Mouse (Mus musculus) NIH3T3 (cell line): Measurements from ENCODE around the gene Zfp58.
"Not testable (repeated sequence)": the region's sequence is repeated elsewhere in the genome, so short reads cannot be mapped to it uniquely, and the experiment has no call there.

Experiments used
- DNase-seq: peaks from one replicate; pipeline ENCODE4 v3.0.0-alpha.2; 2012; ENCODE audit warnings: low read depth

The Zfp58 gene

GRCm38 (mm10) chr13:67500084-67500719 lies at the start of gene Zfp58:
Zfp58 (minus strand) TSS chr13:67500555.
- DNase-seq = peak; percentile 89

GRCm38 (mm10) chr13:67545941-67546340 lies 45.6 kb upstream of the Zfp58 start:
- DNase-seq = no peak

GRCm38 (mm10) chr13:67527049-67527730 lies 26.8 kb upstream of the Zfp58 start:
- DNase-seq = no peak

GRCm38 (mm10) chr13:67525753-67526410 lies 25.5 kb upstream of the Zfp58 start, which contains the start of the genes Gm26965 and Zfp87:
Gm26965 (minus strand) TSS chr13:67526151.
Zfp87 (minus strand) TSS chr13:67526177.
- peak; percentile 94 for DNase-seq

GRCm38 (mm10) chr13:67500908-67501307 lies 553 bp upstream of the Zfp58 start:
- no peak for DNase-seq

GRCm38 (mm10) chr13:67495631-67496030 lies 4.7 kb downstream of the Zfp58 start:
- DNase-seq = no peak

GRCm38 (mm10) chr13:67484424-67484811 lies 15.9 kb downstream of the Zfp58 start:
- no peak for DNase-seq

GRCm38 (mm10) chr13:67483625-67484423 lies 16.5 kb downstream of the Zfp58 start, which contains the start of gene Zfp874b:
Zfp874b (minus strand) TSS chr13:67484258.
- peak; percentile 91 for DNase-seq

GRCm38 (mm10) chr13:67481528-67481927 lies 18.8 kb downstream of the Zfp58 start:
- peak; percentile 25 for DNase-seq

GRCm38 (mm10) chr13:67469274-67469673 lies 31.1 kb downstream of the Zfp58 start:
- DNase-seq = peak; percentile 11

- not testable (repeated sequence) for DNase-seq
Measured at GRCm38 (mm10) chr13:67463506-67464185, 36.7 kb downstream of the Zfp58 start.

- peak; percentile 19 for DNase-seq
Measured at GRCm38 (mm10) chr13:67452021-67452309, 48.4 kb downstream of the Zfp58 start.

GRCm38 (mm10) chr13:67451172-67452020 lies 49.0 kb downstream of the Zfp58 start, which contains the start of gene Zfp874a:
Zfp874a (minus strand) TSS chr13:67451624.
- DNase-seq = peak; percentile 92
